Mouse (Mus musculus) embryo, embryonic 10 days (tissue): ENCODE results near the gene Wbp2nl.

ENCODE experiments used
- DNase-seq: peaks from one replicate; pipeline ENCODE4 v3.0.0-alpha.2; 2015; ENCODE audit warnings: low spot score

Gene Wbp2nl

DNA sequence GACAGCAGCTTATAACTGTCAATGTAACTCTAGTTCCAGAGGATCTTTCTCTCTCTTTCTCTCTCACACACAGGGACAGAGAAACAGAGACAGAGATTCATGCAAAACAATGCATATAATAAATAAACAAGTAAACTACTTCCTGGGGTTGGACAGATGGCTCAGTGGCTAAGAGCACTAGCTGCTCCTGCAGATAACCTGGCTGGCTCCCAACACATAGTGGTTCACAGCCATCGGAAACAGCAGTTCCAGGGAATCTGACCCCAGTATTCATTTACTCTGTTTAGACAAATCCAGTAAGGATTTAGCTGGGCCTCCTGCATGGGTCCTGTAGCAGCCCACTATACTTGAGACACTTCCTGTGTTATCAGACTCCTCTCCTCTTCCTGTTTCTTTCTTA, 20.9 kb downstream of the Wbp2nl start:
- no peak for DNase-seq

DNA sequence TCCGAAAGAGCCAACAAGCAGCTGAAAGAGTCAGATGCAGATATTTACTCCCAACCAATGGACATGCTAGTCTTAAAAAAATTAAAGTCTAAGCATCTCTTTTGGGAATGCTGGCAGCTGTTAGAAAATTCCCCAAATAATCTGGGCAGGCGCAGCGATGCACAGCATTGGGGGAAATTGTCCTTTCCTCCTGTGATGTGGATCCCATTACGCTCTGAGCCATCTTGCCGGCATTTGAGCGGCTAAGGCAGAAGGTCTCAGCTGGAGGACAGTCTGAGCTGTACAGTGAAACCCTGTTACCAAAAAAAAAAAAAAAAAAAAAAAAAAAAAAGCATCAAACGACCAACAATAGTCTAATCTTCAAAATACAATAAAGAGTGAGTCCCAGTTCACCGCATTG, 23.4 kb downstream of the Wbp2nl start:
- no peak for DNase-seq

DNA sequence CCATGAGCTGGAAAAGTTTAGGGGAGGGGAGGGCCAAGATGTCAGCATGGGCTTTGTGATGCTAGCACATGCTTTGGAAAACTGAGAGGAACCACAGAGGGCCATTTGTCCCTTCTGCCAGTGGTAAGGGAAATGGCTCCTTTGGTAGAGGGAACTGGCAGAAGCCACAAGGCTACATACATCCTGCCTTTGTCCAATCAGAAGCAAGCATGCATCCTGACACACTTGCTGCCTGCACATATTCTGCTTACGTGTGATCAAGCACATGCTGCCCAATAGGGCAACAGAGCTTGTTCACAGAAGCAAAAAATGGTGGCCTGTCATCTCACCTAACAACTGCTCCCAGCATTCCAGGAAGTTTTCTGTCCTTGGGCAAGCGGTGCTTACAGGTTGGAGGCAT, 26.6 kb downstream of the Wbp2nl start:
- DNase-seq, result no peak

DNA sequence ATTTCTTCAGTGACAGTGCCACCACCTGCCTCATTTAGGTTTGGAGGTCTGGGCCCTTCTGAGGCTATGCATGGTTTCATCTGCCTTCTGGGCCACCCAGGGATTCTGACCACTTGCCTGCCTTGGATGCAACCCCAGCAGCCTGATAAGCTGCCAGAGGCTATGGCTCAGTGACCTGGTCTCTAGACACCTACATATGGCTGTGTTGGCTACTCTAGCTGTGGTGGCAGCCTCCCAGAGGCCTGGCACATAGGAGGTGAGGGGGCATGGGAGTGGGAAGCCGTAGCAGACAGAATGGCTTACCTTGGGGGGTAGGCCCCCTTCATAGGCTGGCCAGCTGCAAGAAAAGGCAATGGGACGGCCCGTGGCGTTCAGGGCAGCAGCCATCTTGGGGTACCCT, 36.4 kb downstream of the Wbp2nl start:
- no peak for DNase-seq

DNA sequence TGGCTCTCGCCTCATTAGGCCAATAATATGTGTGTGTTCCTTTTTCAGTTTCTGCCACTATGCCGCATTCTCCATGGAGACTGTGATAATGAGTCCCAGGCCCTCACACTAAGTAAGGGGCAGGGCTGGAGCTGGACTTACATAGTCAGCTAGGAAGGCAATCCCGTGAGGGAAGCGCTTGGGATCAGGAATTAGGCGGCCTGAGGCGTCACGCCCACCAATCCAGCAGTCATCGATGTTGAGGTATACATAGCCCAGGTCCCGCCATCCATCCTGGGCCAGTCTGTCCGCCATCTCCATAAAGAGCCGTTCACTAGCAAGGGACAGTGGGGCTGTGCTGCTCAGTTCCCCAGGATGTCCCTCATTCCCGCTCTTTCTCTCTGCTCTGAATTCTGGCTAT, 37.9 kb downstream of the Wbp2nl start:
- peak; percentile 16 for DNase-seq

DNA sequence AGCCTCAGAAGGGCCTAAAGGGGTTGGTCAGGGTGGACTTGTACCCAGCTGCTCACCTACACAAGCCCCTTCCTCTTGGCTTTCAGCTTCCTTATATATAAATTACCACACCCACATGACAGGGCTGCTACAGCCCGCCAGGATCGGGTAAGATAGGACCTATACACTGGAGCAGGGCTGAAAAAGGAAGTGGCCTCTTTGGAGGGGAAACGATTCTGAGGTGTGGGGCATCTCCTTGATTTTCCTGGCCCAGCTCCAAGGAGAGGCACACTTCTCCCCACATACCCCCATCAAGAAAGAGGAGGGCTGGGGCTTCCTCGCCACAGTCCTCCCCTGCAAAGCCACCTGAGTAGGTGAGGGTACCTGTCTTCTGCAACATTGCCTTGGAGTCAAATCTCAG, 39.1 kb downstream of the Wbp2nl start:
- no peak for DNase-seq

DNA sequence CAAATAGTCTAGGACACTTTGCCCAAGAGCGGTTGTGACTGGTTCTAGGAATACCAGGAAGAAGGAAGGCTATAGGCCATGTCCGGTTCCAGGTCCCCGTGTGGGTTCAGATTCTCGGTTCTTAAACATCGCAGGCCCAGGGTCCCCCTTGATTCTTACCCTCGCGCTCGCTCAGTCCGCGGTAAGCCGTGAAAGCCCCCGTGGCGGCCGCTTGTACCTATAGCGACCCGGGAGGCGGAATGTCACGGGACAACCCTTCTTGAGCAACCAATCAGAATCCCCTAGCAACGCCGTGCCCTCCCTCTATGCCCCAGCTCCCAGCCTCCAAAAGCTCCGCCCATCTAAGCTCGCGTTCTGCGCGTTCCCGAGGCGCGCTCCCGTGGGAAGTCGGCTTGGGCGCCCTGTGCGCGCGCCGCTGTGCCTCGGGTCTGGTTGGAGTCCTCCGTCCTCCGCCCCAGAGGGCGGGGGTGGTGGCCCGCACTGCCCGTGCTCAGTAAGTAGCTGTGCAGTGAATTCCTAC, 39.9 kb downstream of the Wbp2nl start, which contains the start of the genes Naga, Pheta2 and Smdt1:
Naga (minus strand) TSS at position 333 of the 520 bp plus-strand sequence.
Pheta2 (plus strand) TSS at position 350 of the 520 bp plus-strand sequence.
Smdt1 (plus strand) TSS at position 367 of the 520 bp plus-strand sequence.
- DNase-seq, result peak; percentile 99

DNA sequence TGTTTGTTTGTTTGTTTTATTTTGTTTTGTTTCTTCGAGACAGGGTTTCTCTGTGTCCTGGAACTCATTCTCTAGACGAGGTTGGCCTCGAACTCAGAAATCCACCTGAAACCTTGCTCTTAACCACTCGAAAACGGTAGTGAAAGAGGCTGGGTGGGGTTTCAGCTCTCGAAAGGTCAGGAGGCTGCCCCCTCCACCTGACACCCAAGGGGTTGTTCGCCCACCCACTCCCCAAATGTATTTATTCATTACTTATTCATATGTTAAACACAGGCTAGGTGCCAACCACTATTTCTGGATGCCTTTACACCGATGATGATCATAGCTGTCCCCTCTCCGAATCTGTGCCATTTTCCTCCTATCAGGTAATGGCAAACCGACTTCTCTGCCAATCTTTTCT, 40.4 kb downstream of the Wbp2nl start:
- no peak for DNase-seq

DNA sequence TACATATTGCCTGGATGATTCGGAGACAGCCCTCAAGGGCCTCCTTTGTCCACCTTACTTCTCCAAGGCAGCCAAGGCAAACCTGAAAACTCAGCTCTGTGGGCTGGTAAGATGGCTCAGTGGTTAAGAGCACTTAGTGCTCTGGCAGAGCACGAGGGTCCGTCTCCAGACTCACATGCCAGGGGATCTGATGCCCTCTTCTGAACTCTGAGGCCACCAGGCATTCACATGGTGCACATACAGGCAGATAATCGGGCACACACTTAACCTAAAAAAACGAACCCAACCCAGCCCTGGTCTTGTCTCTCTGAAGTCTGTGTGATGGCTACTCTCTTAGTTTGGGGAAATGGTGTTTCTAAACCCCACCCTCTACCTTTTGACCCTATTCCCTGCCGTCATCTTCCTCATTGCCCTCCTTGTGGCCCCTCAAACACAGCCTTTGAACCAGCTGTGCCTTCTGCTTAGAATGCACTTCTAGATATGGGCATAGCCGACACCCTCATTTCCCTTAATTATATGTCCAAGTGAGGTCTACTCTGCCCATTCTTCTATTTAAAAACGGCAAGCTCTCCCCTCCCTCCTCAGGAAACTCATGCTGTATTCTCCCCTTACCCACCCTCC, 41.0 kb downstream of the Wbp2nl start:
- DNase-seq, result no peak

DNA sequence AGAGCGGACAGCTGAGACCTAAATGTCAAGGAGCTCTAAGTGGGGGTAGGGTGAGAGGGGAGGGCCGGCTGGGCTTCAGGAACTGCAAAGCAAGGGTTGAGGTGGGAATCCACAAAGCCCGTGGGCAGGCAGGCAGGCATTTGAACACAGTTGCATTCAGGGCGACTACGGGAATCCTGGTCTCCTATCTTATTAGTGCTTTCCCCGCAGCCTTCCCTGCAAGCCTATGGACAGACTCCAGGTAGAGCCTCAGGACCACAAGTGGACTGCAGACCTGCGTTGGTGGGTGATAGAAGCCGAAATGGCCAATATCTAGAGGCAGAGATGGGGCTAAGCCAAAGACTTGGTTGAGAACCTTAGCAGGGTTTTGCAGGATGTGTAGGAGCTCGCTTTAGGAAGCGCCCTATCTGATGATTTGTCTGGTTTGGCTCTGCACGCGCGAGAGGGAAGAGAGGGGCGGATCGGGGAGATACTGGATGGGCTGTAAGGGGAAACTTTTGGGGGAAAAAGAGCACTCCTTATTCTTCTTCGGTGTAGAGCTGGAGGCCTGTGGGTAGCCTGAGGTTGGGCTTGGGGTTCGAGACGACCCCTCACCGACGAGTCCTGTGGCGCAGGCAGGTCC, 41.8 kb downstream of the Wbp2nl start:
- DNase-seq, result no peak

DNA sequence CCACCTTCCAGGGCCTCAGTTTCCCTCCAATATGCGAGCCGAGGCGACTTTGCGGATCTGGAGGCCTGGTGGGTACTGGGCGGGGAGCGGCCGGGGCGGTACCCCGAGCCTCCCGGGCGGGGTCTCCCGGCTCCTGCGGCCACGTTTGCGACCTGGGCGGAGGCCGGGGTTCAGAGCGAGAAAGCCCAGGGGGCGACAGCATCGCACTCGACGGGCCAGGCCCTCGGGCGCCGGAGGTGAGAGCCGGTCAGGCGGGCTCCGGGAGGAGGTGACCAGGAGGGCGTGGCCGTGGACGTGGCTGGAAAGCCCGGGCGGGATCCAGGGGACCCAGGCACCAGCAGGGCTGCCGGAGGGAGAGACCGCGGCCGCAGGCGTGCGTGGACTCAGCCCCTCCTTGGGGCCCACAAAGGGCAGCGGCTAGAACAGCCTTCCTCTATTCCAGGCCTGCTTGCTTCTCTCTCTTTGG, 42.3 kb downstream of the Wbp2nl start:
- peak; percentile 35 for DNase-seq

DNA sequence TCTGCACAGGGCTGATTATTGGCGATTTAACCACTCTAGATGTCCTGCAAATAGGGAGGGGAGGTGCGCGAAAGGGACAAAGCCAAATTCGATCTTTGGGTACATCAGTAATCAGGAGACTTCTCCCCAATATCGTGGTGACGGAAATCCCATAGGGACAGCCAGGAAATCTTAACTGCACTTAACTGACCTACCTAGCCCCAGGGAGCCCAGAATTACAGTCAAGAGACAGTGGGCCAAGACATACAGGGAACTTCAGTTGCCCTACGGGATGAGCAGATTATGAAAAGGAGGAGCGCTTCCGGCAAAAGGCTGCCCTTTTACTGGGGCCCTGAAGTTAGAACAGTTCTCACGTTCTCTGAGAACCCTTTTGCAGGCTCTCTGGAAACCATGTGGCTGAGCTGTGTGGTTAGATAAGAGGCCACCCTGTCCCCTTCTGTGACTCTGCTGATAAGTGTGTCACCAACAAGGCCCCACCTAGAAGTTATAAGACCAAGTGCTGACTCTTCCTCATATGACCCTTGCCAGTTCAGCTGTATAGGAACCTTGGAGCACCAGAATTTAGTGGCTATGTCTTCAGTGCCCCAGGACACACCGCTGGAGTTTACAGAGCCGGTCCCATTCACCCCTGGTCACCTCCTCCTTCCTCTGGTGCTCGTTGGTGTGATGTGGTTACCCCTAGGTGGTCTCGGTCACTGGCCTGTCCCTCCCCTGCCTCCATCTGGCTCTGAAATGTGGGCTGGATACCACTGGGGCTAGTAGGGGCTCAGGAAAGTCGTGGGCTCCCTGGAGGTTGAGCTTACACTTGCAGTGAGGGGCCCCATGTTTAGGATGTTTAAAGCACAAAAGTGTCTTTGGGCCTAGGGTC, 43.2 kb downstream of the Wbp2nl start:
- DNase-seq, result no peak

DNA sequence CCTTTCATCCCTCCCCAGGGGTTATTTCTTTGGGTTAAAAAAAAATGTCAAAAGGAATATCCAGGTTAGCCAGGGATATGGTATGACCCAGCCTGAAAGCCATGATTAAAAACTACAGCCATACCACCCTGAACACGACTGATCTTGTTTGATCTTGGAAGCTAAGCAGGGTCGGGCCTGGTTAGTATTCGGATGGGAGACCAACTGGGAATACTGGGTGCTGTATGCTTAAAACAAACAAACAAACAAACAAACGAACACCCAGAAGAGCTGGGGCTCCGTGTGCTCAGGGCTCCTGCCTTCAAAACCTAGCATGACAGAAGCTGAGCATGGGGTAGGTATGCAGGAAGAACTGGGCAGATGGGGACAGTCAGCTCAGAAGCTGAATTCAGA, 43.8 kb downstream of the Wbp2nl start:
- no peak for DNase-seq

DNA sequence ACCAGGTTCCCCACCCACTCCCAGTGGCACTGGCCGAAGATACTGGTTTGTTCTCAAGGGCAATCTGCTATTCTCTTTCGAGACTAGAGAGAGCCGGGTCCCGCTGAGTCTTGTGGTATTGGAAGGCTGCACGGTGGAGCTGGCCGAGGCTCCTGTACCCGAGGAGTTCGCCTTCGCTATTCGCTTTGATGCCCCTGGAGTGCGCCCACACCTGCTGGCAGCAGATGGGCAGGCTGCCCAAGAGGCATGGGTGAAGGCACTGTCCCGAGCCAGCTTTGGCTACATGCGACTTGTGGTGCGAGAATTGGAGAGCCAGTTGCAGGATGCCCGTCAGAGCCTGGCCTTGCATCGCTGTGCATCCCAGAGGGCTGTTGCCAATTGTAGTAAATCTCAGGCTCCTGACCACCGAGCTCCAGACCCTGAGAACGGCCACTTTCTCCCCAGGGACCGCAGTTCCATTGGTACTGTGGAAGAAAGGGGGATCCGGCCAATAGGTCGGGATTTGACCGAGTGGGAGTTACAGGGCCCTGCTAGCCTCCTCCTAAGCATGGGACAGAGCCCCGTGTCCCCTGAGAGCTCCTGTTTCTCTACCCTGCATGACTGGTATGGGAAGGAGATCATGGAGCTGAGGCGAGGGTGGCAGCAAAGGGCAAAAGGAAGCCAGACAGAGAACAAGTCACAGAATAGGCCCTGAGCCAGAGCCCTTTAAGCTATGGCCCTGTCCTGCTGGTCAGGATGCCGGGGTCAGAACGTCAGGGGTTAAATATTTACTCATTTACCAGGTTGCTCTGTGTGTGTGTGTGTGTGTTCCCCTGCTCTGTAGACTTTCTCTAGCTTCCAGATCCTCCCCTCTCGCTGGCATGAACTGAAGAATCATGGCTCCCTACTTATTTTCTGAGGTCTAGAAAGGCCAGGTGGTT, 44.9 kb downstream of the Wbp2nl start:
- no peak for DNase-seq

DNA sequence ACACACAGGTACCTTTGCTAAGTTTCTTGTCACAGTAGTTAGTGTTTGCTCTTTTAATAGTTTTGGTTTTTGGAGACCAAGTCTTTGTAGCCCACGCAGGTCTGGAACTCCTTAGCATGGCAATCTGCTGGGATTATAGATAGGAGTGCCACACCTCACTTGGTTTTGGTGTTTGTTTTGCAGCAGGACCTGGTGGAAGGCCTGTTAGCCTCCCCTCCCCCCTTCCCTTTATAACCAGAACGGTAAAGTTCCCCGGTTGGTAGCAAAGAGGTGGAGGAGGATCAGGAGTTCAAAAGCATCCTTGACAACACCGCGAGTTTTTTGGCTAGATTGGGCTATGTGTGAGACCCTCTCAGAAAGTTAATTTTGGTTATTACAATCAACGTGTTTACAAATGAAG, 46.2 kb downstream of the Wbp2nl start:
- no peak for DNase-seq

DNA sequence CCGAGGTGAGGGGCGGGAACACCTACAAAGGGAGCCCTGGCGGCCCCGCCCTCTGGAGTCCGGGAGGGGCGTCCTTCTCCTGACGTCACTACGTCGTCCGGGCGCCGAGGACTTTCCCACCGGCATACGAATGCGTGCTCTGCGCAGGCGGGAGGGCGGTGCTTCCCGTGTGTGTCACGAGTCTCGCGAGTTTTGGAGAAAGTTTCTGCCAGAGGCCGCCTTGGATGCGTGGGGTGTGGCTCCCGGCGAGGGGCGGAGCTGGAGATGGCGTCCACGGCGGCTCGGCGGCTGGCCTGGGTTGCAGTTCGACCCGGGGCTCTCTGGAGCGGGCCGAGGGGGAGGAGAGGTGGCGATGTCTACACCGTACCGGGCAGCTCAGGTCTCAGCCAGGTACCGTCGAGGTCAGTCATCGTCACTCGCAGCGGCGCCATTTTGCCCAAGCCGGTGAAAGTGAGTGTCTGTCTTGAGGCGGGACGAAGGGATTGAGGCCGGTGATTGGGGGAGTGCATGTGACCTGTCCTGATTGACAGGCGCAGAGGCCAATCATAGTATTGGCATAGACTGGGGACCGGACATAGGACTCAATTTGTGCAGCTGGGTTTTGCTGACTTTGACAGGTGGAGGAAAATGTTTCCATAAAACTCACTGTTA, 47.2 kb downstream of the Wbp2nl start:
- DNase-seq, result peak; percentile 99

DNA sequence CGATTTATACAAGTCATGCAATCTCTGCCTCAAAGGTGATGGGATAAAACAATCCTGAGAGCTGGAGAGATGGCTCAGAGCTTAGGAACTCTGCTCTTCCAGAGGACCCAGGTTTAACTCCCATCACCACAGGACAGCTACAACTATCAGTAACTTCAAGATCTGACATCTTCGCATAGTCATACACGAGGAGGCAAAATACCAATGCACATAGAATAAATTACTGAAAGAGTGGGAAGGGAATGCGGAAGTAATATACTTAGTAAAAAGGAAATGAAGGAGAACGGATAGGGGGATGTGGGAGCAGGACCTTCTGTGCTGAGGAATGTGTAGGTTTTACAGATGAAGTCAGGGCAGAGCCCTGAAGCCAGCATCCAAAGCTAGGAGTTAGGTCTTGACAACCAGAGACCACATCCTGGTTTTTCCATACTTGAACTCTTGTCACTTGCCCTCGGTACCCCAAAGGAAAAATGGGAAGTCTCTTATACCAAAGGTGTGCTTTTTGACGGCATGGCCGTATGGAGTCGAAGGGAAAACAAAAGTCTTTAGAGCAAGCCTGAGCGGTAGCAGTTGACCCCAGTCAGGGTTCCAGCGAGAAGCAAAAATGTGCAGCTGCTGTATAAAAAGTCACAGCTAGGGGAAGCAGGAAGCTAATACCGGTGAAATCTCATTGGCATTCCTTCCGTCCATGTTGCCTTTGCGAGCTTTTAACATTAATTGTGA, 48.0 kb downstream of the Wbp2nl start:
- no peak for DNase-seq

DNA sequence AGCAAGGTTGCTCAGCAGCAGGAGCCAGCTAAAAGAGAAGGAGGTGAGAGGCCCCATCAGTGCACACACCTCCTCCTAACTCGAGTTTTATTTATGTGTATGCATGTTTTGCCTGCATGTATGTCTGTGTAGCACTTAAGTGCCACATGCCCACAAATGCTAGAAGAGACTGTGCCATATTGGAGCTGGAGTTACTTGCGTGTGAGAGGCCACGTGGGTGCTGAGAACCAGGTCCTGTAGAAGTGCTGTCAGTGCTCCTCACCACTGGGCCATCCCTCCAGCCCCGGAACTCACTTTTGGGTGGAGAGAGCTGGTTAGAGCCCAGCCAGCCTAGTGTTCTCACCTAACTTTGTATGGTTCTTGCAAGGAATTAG, 48.5 kb downstream of the Wbp2nl start:
- DNase-seq, result no peak

DNA sequence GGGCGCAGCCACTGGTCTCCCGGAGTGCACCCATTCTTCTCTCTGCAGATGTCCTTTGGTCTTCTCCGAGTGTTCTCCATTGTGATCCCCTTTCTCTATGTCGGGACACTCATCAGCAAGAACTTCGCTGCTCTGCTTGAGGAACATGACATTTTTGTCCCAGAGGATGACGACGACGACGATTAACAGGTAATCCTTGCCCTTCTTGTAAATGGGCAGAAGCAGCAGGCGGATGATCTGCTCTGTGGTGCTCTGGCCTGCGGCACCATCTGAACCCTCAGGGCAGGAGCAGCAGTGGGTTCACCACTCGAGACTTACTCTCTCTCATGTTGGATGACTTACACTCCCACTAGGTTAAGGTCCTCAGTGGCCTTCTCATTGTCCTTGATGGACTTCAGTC, 49.1 kb downstream of the Wbp2nl start:
- DNase-seq, result no peak

DNA sequence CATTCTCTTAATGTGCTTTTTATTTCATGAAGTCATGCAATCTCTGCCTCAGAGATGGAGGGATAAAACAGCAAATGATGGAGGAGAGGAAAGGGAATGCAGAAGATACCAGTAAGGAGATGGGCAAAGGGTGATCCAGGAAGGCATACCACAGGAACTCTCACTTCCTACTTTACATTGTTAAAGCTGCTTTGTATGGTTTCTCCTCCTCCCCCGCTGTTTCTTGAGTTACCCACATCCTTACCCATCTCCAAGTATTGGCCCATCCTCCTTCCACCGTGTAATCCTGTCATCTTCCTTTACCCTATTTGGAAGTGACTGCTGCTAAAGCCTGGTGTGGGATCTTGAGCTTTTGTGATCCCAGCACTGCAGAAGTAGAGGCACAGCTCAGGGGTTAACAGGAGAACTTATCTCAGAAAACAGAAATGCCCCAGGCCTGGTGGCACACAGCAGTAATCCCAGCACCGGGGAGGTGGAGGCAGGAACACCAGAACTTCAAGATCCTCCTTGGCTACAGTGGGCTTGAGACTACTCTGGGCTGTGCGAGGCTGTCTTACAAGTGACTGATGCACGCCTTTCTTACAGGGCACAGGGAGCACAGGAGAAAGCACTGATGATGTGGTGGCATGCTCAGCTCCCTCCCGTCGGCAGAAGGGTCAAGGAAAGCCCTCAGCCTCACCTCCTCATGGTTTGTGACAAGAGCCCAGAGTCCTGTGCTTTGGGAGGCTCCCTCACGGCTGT, 49.7 kb downstream of the Wbp2nl start:
- DNase-seq, result no peak
